Mouse (Mus musculus): Measurements from ENCODE around the gene Gars.

Gars gene

GRCm38 (mm10) chr6:55038671-55039445, 1.1 kb downstream of the Gars start:
- peak; percentile 23 for DNase-seq (ENCODE audit: low spot score)

DNA sequence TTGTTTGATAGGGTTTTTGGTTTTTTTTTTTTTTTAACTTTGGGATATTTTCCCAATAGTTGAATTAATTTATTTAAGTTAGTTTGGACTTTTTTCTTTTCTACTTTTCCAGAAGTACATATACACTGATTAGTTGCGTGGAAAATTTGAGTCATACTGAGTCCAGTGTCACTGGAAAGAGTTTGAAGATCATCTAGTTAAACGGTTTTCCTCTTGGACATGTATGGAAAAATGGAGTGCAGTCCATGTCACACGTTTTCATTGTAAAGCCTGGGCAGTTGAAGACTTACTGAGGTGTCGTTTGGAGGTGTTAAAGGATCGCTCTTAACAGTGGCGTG, 1.6 kb downstream of the Gars start:
- no peak for DNase-seq (ENCODE audit: low spot score)

GRCm38 (mm10) chr6:55040031-55040430, 2.2 kb downstream of the Gars start:
- DNase-seq (ENCODE audit: low spot score): no peak

GRCm38 (mm10) chr6:55043206-55043605, 5.4 kb downstream of the Gars start:
- DNase-seq (ENCODE audit: low spot score): no peak

DNA sequence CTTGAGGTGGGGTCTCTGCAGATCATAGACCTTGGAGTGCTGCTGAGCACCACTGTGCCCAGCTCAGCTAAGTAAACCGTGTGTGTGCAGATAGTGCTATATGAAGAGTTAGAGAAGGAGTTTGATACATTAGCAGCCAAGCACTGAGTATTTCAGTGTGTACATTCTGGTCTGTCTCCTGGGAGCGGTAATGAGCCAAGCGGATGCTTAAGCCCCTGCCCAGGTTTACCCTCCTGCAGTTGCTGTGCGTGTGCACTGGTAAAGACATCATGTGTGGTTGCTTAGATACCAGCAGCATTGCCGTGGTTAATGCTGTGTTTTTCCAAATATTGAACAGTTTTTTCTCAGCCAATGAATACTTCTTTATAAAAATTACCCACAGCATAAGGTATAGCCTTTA, 6.7 kb downstream of the Gars start:
- no peak for DNase-seq (ENCODE audit: low spot score)

- no peak for DNase-seq (ENCODE audit: low spot score)
These were observed 7.5 kb downstream of the Gars start for GRCm38 (mm10) chr6:55045326-55045725.

DNA sequence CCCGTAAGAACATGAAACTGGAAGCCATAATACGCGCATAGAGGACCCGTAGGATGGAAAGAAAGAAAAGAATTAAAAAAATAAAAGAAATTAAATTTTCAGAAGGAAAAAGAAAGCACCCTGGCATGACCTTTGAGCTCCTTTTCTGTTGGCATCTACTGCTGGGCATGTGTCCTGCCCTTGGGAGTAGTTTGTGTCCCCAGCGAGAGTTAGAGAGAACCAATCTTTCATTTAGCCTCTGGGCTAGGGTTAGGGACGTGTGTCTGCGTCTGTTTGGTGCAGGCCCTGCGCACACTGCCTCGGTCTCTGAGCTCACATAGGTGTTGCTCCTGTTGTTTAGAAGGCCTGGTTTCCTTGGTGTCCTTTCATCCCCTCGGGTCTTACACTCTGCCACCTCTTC, 11.4 kb downstream of the Gars start:
- no peak for DNase-seq (ENCODE audit: low spot score)

- DNase-seq (ENCODE audit: low spot score): no peak
These were observed 16.7 kb downstream of the Gars start for GRCm38 (mm10) chr6:55054491-55054890.

GRCm38 (mm10) chr6:55057427-55057826, 19.6 kb downstream of the Gars start:
- no peak for DNase-seq (ENCODE audit: low spot score)

GRCm38 (mm10) chr6:55060241-55060825, 22.5 kb downstream of the Gars start:
- no peak for DNase-seq (ENCODE audit: low spot score)

DNA sequence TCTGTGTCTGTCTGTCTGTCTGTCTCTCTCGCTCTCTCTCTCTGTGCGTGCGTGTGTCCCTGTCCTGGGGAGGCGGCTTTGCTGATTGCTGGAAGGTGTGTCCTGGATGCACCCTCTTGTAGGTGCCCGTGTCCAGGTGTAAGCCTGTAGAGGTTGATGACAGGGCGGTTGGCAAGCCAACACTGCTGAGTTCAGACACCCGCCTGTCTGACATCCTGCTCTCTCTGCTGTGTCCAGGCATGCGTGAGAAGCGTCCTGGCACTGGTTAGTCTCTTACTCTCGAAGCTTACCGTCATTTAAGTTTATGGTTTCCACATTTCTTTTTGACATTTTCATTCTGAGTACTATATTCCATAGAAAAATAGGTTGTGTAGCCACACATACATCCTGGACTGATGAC, 23.5 kb downstream of the Gars start:
- no peak for DNase-seq (ENCODE audit: low spot score)

DNA sequence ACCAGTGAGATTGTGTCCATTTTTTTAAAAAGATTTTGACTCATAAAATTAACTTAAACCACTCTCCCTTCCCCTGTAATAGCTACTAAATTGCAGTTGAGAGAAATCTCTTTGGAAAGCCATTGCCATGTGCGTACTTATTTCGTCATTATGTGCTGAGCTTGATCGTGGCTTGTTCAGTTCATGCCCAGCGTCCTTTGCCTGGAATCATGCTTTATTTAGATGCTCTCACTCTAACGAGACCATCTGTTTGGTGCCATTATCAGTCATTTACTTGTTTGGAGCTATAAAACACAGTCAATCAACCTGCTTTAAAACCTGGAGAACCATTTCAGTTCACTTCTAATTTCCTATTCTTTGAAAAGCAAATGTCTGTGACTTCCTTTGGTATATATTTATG, 24.4 kb downstream of the Gars start:
- DNase-seq (ENCODE audit: low spot score): no peak

DNA sequence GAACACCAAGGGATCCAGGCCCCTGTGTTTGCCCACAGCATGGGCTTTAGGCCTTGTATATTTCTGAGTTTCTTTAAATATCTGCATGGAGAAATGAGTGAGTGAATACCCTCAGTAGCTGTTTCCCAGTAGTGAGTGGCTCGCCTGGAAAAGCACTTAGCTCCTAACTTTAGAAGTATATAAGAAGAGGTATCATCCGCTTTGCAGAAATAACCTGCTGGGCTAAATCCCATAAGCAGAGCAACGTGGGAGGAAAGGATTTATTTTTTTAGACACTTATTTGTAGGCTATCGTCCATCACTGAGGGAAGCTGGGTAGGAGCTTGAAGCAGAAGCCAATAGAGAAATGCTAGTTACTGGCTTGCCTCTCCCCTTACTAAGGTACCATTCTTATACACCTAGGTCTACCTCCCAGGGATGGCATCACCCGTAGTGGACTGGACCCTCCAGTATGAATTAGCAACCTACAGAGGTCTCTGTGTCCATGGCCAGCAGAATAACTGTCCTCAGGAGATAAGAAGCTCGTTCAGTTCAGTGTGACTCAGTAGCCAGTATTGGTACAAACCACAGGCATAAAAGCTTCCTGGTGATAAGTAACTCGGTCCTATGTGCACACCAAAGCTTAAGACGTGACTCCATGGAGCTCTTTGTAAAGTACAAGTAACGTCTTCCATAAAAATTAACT, 26.1 kb downstream of the Gars start:
- DNase-seq (ENCODE audit: low spot score): no peak

DNA sequence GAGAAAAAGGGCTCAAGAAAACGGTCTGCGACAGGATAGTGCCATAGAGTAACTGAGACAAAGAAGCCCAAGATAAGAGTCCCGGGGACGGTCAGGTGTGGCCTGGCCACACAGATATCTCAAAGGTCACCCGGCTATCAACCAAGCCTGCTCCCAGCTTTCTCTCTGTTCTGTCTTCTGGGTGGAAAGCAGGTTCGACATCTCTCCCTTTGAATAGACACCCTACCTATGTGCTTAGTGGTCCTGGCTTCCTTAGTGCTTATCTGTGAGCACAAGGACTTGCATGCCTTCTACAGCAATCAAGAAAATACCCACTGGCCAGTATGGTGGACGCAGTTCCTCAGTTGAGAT, 26.6 kb downstream of the Gars start:
- peak; percentile 23 for DNase-seq (ENCODE audit: low spot score)

- DNase-seq (ENCODE audit: low spot score): no peak
These were observed 28.1 kb downstream of the Gars start for GRCm38 (mm10) chr6:55065903-55066302.

DNA sequence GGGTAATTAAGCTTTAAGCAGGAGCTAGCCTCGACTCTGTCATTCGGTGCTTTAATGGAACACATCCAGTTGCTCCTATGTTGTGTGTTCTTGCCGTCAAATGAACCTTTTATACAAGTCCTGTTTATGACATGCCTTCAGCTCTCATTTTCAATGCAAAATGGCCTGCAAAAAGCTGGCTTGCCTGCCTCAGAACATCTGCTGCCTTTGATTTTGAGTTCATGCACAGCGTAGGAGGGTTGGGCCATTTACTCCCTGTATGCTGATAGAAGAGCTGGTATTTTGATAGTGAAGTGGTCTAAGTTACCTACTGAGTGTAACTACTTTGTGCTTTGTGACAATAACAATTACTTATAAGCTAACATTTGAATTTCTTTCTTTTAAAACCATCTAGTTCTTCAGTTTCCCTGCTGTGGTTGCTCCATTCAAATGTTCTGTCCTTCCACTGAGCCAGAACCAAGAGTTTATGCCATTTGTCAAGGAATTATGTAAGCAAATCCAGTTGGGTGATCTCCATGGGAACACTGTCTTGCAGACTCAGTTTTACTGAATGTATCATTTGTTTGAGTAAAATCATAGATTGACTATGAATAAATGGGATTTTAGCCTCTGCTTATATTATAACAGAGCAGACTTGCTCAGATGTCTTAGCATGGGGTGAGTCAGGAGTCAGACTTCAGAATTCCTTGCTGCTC, 38.9 kb downstream of the Gars start:
- no peak for DNase-seq (ENCODE audit: low spot score)

DNA sequence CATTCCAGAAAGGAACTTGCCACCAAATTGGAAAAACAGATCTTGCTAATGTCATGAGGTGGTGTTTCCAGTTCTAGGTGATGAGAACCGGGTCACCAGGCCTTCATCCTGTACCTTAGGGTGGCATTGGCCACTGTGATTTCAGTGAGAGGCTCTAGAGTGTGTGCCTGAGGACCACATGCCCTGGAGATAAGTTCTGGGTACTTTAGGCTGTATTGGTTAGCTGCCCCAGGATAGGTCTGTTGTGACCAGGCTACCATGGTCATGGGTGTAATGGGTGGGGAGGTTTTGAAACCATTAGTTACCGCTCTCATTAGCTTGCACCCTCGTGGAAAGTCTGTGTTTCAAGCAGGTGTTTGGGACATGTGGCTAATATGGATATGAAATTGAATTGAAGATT, 43.6 kb downstream of the Gars start:
- no peak for DNase-seq (ENCODE audit: low spot score)

DNA sequence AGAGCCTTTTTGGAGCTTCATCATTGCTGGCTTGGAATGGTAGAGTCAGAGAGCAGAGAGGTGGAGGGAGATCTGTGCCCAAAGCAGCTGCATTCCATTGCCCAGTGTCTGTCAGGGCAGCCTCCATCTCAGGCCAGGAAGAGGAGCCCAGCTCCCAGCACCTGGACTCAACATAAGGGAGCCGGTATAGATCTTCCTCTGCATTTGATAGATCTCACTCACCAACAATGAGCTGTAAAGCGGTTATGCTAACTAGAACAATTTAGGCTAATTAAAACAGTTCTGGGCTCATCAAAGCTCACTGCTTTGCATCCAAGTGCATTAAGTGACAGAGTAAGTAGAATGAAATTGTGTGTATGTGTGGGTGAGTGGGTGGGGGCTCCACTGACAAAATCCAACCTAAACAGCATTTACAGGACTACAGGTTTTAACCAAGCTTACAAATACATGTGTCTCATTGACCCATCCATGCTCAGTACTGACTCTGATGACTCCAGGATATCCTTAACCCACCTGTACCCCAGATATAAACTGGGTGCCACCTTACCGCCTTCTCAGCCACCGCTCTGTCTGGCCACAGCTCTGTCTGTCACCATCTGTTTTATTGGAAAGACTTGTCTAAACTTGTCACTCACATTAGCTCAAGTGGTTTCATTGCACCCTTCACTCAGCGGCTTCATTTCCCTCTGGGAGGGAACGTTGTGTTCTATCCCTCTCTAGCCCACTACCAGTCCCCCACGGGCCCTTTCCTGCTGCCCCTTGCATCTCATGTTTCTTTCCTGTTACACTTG, 44.6 kb downstream of the Gars start:
- no peak for DNase-seq (ENCODE audit: low spot score)

DNA sequence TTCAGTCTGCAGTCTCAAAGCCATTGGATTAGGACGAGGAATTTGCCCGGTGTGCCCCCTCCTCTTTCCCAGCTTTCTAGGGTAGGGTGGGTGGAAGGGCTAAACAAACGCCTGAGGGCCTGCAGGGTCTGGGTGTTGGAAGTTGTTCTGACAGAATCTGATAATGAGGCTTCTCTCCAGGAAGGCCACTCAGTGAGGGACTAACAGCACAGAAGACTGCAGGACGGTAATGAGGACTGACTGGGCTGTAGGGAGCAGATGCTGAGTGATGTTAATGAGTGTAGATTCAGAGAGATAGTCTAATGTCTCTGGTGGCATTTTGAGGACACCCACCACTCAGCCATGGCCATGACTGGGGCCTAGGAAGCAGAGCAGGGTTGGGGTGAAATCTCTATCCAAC, 49.5 kb downstream of the Gars start:
- no peak for DNase-seq (ENCODE audit: low spot score)

- DNase-seq (ENCODE audit: low spot score): no peak
These were observed 52.8 kb downstream of the Gars start for GRCm38 (mm10) chr6:55090639-55091038.

DNA sequence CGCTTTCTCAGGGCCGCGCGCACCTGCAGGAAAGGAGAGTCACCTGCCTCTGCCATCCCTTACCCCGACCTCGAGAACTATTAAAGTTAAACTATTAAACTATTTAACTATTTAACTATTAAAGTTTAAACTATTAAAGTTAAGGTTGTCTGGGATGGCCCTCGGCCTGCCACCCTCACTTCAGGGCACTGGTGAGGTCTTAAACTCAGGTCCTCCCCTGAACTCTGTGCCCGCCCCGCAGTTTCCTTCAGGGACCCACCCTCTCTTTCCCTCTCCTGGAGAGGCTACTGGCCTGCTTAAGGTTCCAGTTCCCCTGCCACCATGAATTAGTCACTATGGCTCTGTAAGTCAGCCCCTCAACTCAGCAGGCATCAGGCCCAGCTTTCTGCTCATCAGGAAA, 53.6 kb downstream of the Gars start:
- DNase-seq (ENCODE audit: low spot score): no peak

DNA sequence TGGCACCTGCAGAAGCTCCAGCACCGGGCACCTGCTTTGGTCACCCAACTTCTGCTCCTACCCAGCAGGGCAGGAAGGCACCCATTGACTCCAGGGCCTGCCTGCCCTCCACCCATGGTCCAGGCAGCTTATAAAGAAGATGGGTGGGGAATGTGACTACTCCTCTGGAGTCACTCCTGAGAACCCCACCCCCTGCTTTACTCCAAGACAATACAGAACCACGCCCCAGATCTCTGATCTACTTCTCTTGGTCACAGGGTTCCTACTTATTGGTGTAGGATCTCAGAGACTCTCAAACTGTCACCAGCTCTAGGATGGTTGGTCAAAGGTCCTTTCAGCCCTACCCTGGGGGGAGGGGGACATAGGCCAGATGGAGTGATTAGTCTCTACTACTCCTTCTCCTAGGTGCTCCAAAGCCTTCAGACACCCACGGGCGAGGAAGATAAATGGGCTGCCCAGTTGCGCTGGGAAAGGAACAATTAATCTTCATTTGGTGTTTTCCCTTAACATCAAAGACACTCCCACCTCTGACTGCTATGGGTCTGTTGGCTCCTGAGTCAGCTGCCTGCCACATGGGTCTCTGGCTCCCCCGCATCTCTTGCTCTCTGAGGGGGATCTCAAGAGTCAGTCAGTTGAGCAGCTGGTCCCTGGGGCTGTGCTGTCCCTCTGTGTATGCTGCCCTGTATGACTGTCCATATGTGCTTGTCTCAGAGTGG, 55.8 kb downstream of the Gars start:
- DNase-seq (ENCODE audit: low spot score): no peak

All from yolk sac, embryonic 10.5 days (tissue).